Mouse (Mus musculus) thymus, postnatal 0 days (tissue): Measurements from ENCODE around the gene Cdhr5. TPM values are rescaled to one million over a fixed set of nuclear protein-coding genes. Genes with fewer than 3 reads are reported as not detected.
A peak's percentile ranks its signal among the peaks of the same experiment; 100 is the strongest.
"Not testable (repeated sequence)": the region's sequence is repeated elsewhere in the genome, so short reads cannot be mapped to it uniquely, and the experiment has no call there.

Source experiments
- DNase-seq: peaks from one replicate; pipeline ENCODE4 v3.0.0-alpha.2; 2015; ENCODE audit warnings: low spot score
- polyA plus RNA-seq: library from polyadenylated mRNA; unstranded; fragments of >200 nt; fragmentation: Nextera tagmentation; extraction: Ambion mirVana; gene quantifications from 2 replicates; pipeline ENCODE4 v1.2.1, GENCODE M21; 2015

Gene Cdhr5
- polyA plus RNA-seq, 1 experiment from 2014 or later = 0.42 TPM

GRCm38 (mm10) chr7:141277701-141278678 lies 1.4 kb upstream of the Cdhr5 start:
- DNase-seq = no peak

- DNase-seq = no peak
Measured at GRCm38 (mm10) chr7:141275356-141275755, 1.2 kb downstream of the Cdhr5 start.

DNA sequence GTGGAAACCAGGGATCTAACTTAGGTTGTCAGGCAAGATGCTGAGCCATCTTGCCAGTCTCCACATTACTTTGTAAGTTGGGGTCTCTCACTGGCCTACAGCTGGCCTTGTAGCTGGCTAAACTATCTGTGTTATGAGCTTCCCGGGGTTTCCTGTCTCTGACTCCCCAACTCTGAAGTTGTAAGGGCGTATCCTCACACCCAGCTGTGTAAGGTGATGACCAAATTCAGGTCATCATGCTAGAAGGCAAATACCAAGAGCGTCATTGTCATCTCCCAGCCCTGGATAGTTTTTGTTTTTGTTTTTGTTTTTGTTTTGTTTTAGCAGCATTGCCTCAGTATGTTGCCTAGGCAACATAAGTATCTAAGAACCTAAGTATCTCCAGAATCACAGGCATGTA lies 6.0 kb downstream of the Cdhr5 start:
- DNase-seq = no peak

DNA sequence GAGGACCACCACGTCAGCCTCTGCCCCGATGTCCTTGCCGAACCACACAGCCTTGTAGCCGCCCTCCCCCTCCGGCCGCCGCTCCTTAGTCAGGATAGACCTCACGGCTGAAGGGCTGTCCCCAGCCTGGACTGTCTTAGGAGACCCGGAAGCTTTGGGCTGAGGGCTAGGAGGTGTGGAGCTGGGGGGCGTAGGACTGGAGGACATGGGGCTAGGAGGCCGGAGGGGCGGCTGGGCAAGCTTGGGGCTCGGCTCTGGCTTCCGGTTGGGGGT lies 7.4 kb downstream of the Cdhr5 start:
- no peak for DNase-seq

DNA sequence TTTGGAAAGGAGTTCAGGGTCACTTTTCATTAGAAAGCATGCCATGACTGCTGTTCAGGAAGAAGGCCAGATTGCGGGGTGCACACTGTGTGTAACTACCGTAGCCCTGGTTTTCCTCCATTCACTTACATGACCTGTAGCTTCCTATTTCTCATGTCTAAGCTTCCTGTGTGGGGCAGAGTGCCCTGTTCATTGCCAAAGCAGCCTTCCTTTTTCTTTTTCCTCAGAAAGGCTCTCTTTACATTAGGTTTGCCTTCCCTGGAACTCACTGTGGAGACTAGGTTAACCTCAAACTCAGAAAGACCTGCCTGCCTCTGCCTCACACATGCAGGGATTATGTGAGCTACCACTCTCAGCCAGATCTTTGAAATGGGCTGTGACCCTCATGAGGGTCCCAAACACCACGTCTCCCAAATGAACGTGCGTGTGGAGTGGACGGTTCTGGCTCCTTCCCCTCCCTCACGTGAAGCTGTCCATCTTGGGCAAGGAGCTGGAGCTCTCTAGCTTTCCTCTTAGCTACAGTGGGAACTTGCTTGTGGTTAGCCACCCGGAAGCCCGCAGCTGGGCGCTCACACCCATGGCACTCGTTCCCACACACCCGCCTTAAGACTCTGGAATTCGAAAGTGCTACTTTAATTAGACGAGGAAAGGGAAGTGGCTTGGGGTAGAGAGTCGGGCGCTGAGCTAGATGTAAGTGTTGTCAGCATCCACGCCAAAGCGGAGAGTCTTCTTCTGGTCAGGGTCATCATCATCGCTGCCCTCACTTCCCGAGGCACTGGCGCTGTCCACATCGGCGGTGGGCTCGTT lies 7.9 kb downstream of the Cdhr5 start:
- peak; percentile 24 for DNase-seq

DNA sequence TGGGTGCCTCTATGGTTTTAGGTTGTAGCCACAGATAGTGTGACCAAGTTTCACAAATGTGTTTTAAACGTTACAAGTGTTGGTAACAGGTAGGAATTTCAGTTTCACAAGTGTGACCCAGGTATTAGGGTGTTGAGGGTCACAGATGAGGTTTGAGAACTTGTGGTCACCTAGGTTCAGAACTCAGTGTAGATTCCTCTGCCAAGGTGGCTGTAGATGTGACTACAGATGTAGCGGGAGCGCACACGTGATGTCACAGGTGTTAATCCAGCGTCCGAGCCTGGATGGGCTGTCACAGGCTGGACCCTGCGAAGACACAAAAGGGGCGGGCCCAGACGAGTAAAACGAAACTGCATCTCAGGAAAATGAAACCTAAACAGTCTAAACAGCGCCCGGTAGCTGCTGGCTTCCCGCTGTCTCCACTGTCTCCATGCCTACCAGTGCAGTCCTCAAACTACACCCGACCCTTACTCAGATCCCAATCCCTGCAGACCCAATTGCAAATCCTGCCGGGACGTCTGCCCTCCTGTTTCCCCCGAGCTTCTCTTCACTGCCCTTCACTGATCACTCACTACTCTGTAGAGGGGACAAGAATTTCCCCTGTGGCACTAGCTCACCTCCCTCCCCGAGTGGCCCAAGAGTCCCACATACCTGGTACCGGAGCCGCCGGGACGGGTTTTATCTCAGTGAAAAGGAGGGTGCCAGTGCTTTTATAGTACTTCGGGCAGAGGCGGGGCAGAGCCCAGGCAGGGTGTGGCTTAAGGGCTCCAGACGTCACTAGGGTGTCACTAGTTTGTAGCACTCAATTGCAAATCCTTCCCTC lies 10.6 kb downstream of the Cdhr5 start, which contains the start of gene Irf7:
Gene Irf7, minus strand, starts transcription at position 743 of the 823 bp plus-strand sequence.
- peak; percentile 78 for DNase-seq

GRCm38 (mm10) chr7:141265411-141265738 lies 11.2 kb downstream of the Cdhr5 start:
- peak; percentile 25 for DNase-seq

DNA sequence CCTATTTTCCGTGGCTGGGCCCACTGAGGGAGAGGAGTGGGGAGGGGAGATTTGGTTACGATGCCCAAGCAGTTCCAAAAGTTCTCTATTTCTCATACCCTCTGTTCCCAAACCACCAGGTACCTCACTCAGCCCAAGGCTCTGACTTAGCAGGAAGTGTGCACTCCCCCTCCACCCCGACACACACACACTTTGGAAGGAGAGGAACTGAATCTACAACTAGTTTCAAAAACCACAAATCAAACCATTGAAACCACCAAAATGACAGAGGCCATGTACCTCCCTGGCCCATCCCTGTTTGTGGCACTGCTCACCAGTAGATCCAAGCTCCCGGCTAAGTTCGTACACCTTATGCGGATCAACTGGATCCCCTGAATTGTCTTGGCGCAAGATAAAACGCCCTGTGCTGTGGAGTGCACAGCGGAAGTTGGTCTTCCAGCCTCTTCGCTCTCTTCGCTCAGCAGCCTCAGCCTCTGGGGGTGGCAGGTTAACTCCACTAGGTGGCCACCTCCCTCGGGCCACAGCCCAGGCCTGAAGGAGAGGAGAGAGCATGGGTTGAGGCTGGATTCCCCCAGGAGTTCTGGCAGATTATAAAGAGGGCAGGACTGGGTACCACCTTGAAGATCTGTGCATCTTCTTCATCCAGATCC lies 11.7 kb downstream of the Cdhr5 start:
- peak; percentile 74 for DNase-seq

DNA sequence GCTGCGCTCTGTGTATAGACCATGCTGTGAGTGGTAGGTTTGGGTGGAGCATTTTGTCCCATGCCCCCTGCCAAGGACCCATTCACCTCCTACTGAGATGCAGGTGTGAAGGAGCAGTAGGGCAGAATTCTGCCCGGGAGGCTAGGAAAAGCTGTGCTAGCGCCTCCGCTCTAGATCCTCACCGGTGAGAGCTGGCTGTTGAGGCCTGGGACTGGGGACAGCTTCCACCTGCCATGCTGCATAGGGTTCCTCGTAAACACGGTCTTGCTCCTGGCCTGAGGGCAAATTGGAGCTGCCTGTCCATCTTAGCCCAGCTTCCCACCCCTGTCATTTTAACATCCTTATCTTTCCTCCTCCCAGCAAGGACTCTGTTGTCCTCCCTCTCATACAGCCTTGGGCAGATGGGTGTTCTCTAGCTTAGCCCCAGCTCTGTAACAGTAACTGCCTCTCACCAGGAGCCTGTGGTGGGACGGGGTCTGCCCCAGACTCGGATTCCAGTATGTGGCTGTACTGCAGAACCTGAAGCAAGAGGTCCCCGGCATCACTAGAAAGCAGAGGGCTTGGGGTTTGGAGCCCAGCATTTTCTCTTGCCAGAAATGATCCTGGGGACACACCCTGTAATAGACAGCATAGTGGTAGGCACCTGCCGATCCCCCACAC lies 12.4 kb downstream of the Cdhr5 start:
- DNase-seq = no peak

GRCm38 (mm10) chr7:141263640-141264039 lies 12.9 kb downstream of the Cdhr5 start:
- DNase-seq = no peak

DNA sequence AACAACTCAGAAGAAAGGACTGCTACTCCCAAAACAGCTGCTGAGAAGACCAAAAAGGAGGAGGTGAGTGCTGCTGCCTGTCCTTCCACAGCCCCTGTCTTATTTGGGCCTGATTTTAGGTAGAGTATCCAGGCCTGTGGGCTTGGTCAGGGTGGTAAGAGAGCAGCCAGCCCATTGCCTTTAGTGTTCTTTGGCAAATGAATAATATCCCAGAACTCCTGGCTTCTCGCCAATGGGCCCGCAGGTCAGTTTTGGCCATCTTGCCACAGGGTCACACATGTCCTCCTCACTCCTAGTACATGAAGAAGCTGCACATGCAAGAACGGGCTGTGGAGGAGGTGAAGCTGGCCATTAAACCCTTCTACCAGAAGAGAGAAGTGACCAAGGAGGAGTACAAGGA lies 15.1 kb downstream of the Cdhr5 start:
- DNase-seq = no peak

- DNase-seq = no peak
Measured at GRCm38 (mm10) chr7:141256159-141256558, 20.4 kb downstream of the Cdhr5 start.

- DNase-seq = not testable (repeated sequence)
Measured at GRCm38 (mm10) chr7:141250486-141250885, 26.1 kb downstream of the Cdhr5 start.

- no peak for DNase-seq
Measured at GRCm38 (mm10) chr7:141231551-141231950, 45.0 kb downstream of the Cdhr5 start.

DNA sequence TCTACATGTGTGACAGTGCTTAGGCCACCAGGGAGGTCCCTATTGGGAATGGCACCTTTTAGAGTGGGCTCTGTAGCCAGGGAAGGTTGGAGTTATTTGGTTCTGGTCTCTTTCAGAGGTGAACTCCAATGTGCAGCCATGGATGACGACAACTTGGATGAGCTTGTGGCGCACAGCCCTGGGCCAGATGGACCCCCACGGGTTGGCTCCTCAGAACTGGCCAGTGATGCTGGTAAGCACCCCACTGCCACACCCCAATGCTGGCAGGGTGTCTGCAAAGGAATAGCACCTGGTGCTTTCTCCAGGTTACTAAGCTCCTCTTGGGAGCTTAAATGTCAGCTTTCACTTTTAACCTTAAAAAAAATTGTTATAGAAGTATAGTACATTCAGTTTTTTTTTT lies 45.5 kb downstream of the Cdhr5 start:
- no peak for DNase-seq

GRCm38 (mm10) chr7:141230570-141230969 lies 46.0 kb downstream of the Cdhr5 start:
- no peak for DNase-seq

DNA sequence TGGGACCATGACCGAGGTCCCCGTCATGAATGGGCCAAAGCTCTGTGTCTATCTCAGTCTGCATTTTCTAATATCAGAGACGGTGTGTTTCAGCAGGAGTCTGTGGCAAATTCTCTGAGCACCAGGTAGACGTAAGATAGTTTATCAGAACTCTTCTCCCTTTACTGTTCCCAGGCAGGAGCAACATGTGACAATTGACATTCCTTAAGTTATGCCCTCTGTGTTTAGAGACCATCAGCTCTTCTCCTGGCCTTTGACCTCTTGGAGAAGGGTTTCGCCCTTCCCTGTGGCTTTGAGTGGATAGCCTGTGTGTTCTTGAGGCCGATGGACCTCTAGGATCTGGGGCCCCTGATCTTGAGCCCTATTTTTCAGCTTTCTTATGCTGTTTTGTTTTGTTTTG lies 46.9 kb downstream of the Cdhr5 start:
- no peak for DNase-seq

DNA sequence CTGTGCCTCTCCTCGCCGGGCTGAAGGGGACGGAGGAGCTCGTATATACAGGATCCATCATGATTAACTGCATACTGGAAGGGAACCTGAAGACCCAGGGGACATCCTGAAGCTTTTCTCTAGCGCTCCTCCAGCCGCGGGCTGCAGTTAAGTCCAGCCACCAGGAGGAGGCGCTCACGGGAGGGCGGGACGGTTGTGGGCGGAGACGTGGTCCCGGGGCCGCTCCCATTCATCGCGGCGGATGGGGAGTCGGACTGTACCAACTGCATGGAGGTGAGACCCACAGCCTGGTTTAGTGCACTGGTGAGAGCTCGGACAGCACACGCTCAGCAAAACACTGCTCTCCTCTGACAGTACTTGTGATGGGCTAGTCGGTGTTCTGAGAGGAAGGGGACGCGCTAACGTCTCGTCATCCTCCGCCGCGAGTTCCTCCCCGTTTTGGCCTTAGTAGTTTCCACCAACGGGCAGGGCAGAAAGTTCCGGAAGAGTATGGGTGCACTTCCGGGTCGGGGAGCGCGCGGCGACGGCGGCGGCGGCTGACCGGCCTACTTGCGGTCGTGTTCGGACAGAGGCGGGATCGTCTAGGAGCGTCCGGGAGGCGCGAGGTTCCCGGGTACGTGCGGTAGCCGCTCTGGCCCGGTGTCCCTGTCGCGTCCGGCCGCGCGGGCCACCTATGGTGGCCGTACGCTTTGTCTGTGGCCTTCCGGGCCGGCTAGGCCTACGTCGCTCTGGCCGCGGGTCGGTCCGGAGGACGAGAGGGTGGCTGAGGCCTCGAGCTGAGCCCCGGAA lies 48.1 kb downstream of the Cdhr5 start, which contains the start of gene Phrf1:
Gene Phrf1, plus strand, starts transcription at position 506 of the 789 bp plus-strand sequence.
- peak; percentile 93 for DNase-seq

DNA sequence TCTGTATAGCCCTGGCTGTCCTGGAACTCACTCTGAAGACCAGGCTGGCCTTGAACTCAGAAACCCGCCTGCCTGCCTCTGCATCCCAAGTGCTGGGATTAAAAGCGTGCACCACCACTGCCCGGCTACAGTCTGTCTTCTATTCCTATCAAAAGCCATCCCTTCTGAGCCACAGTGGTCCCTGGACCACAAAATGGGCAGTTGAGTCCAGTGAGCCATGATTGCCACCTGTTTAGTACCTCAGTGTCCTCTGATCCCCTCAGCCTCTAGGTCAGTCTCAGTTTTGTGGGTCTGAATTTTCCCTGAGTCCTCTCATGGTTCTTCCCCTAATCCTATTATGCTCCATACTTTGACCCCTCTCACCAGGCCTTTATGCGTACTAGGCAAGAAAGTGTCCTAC lies 48.8 kb downstream of the Cdhr5 start:
- DNase-seq = no peak

DNA sequence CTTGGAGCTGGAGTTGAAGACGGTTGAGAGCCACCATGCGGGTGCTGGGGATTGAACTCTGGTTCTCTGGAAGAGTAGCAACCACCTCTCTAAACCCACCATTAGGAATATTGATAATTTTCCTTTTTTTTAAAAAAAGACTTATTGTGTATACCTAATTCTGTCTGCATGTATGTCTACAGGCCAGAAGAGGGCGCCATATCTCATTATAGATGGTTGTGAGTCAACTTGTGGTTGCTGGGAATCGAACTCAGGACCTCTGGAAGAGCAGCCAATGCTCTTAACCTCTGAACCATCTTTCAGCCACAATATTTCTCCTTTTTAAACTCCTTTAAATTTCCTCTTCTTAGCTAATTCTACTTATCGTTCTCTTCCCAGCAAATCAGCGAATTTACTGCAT lies 50.1 kb downstream of the Cdhr5 start:
- no peak for DNase-seq
